8 mouse cellular contexts compared by ENCODE assay signal in genomic region chr5:96998566-96998907, GRCm38 (mm10). TPM values are rescaled to one million over a fixed set of nuclear protein-coding genes. Genes with fewer than 3 reads are reported as not detected.
DNase-seq lines count a peak whose midpoint lies in the region; ATAC-seq and TF ChIP-seq lines count a peak whose summit lies in the region.

No protein-coding gene starts in this region.

- H3K9me3 ChIP-seq in heart, embryonic 10.5 days, result no peaks in the 10 kb centered on the region
- H3K9me3 ChIP-seq in CH12.LX (replicated peaks; ENCODE audit: low read length), result no peaks in the 10 kb centered on the region
- no peaks in the 10 kb centered on the region for H3K9me3 ChIP-seq in forebrain, embryonic 14.5 days (replicated peaks; ENCODE audit: control insufficient read depth, low read length)
- H3K9me3 ChIP-seq in liver, embryonic 16.5 days (replicated peaks; ENCODE audit: control insufficient read depth, low read length), result no peaks in the 10 kb centered on the region

- H3K36me3 ChIP-seq in heart, embryonic 10.5 days, result no peaks in the 10 kb centered on the region
- peaks cover 0 to 19% of the 10 kb centered on the region in 2 experiments for H3K36me3 ChIP-seq in CH12.LX (replicated peaks in 1 of 2; ENCODE audit: control insufficient read depth in 1 of 2, insufficient read depth in 1 of 2, low read length in 1 of 2)
- no peaks in the 10 kb centered on the region for H3K36me3 ChIP-seq in forebrain, embryonic 14.5 days (ENCODE audit: control insufficient read depth, insufficient read depth, low read length)
- H3K36me3 ChIP-seq in liver, embryonic 16.5 days (ENCODE audit: control insufficient read depth, insufficient read depth), result peaks cover 8% of the 10 kb centered on the region

- in situ Hi-C loops in CH12.LX (cut with MboI; ENCODE audit: low pct_ligation_motif_present, low pct_unique_long_range_greater_than_20kb, low sequenced_read_pairs), result no loop called here

- TF ChIP-seq POLR2A in CH12.LX (IDR thresholded peaks at IDR 0.05; ENCODE audit: low read depth, low read length), result no peak

- TF ChIP-seq CTCF in CH12.LX (conservative IDR thresholded peaks at IDR 0.05 in 1 of 2, IDR thresholded peaks at IDR 0.05 in 1 of 2; ENCODE audit: low read depth in 2 of 2, low read length in 2 of 2), result no peak

- ATAC-seq in forebrain, embryonic 14.5 days, result no peak
- 0 out of 2 replicates have a peak, but pooled peaks have one; percentile 1 for ATAC-seq in liver, embryonic 16.5 days (ENCODE audit: low read depth)

- TF ChIP-seq RAD21 in CH12.LX (IDR thresholded peaks at IDR 0.05; ENCODE audit: low read depth, low read length), result no peak

- peak overlapping the region; percentile 64 for H3K4me2 ChIP-seq in CH12.LX (ENCODE audit: insufficient read depth, low read depth, poor library complexity, severe bottlenecking)
- H3K4me2 ChIP-seq in forebrain, embryonic 14.5 days (ENCODE audit: low read length), result peak overlapping the region; percentile 89
- H3K4me2 ChIP-seq in liver, embryonic 16.5 days (ENCODE audit: low read depth, low read length), result peak overlapping the region; percentile 63

- DNase-seq in heart, embryonic 10.5 days (ENCODE audit: low spot score), result no peak
- no peak for DNase-seq in heart, adult 8-10 months (ENCODE audit: low spot score)
- DNase-seq in CH12.LX (ENCODE audit: extremely low read depth), result no peak
- no peak for DNase-seq in forebrain, embryonic 14.5 days (ENCODE audit: low spot score)
- no peak for DNase-seq in adrenal gland, adult 8-10 months
- DNase-seq in right cerebral cortex, postnatal 10 days (ENCODE audit: low spot score in 2 of 2), result no peak
- DNase-seq in kidney, postnatal 14 days, result no peak

- H3K4me1 ChIP-seq in heart, embryonic 10.5 days, result peaks cover 22% of the 10 kb centered on the region
- peaks cover 15 to 65% of the 10 kb centered on the region in 2 experiments for H3K4me1 ChIP-seq in CH12.LX (ENCODE audit: control insufficient read depth in 1 of 2, insufficient read depth in 2 of 2)
- H3K4me1 ChIP-seq in forebrain, embryonic 14.5 days (ENCODE audit: control insufficient read depth, insufficient read depth, low read length), result peaks cover 10% of the 10 kb centered on the region; the same call in 1 of the 2 replicates
- peaks cover 48% of the 10 kb centered on the region for H3K4me1 ChIP-seq in liver, embryonic 16.5 days (ENCODE audit: control insufficient read depth, low read depth, low read length)

- peak overlapping the region; percentile 97 for H3K27ac ChIP-seq in heart, embryonic 10.5 days
- H3K27ac ChIP-seq in CH12.LX (ENCODE audit: insufficient read depth, low read depth), result no peak overlapping the region
- no peak overlapping the region for H3K27ac ChIP-seq in forebrain, embryonic 14.5 days (ENCODE audit: low read depth, low read length)
- peak overlapping the region; percentile 97 for H3K27ac ChIP-seq in liver, embryonic 16.5 days (ENCODE audit: low read length)

- H3K9ac ChIP-seq in CH12.LX (ENCODE audit: insufficient read depth, low read depth), result peak overlapping the region; percentile 95
- peak overlapping the region; percentile 83 for H3K9ac ChIP-seq in forebrain, embryonic 14.5 days (ENCODE audit: low read length)
- peak overlapping the region; percentile 98 for H3K9ac ChIP-seq in liver, embryonic 16.5 days (ENCODE audit: low read depth, low read length)

- peaks cover 15% of the 10 kb centered on the region; the same call in 1 of the 2 replicates for H3K27me3 ChIP-seq in heart, embryonic 10.5 days (ENCODE audit: insufficient read depth, poor library complexity, severe bottlenecking)
- H3K27me3 ChIP-seq in CH12.LX (replicated peaks), result no peaks in the 10 kb centered on the region
- H3K27me3 ChIP-seq in forebrain, embryonic 14.5 days (replicated peaks; ENCODE audit: control insufficient read depth, insufficient read depth, low read length), result no peaks in the 10 kb centered on the region
- no peaks in the 10 kb centered on the region for H3K27me3 ChIP-seq in liver, embryonic 16.5 days (ENCODE audit: control insufficient read depth, insufficient read depth, low read depth, low read length)

- no peak for TF ChIP-seq EP300 in CH12.LX (IDR thresholded peaks at IDR 0.05; ENCODE audit: low read length)

- peaks cover 57% of the 10 kb centered on the region for H3K79me2 ChIP-seq in CH12.LX (replicated peaks; ENCODE audit: control insufficient read depth, extremely low read depth, insufficient read depth, poor library complexity, severe bottlenecking)

- dilution Hi-C loops in CH12.LX (cut with MboI; ENCODE audit: extremely low pct_ligation_motif_present, extremely low pct_unique_long_range_greater_than_20kb, low sequenced_read_pairs), result no loop called here

- WGBS in heart, embryonic 10.5 days, result 16% methylated on average over 6 of the region's 6 CpGs
- 9% methylated on average over 6 of the region's 6 CpGs for whole genome bisulfite sequencing in forebrain, embryonic 14.5 days
- WGBS in liver, embryonic 16.5 days (ENCODE audit: insufficient replicate concordance), result 3% methylated on average over 6 of the region's 6 CpGs

- peak overlapping the region; percentile 93 for H3K4me3 ChIP-seq in heart, embryonic 10.5 days
- peak overlapping the region; percentile 56 to 97 (median 67) for H3K4me3 ChIP-seq in CH12.LX (replicated peaks in 1 of 3; ENCODE audit: low read depth in 2 of 3, low read length in 2 of 3, poor library complexity in 1 of 3)
- peak overlapping the region; percentile 73 for H3K4me3 ChIP-seq in forebrain, embryonic 14.5 days (ENCODE audit: low read depth, low read length)
- peak overlapping the region; percentile 89 for H3K4me3 ChIP-seq in liver, embryonic 16.5 days (ENCODE audit: low read depth, low read length)

TF ChIP-seq in CH12.LX, 34 proteins besides CTCF, POLR2A, EP300 and RAD21:
- TF ChIP-seq ZMIZ1 (IDR thresholded peaks at IDR 0.05; ENCODE audit: low read depth, low read length) (no peak), SIN3A (IDR thresholded peaks at IDR 0.05; ENCODE audit: low read length) (peak; percentile 77; the same call in 1 of the 2 replicates), CHD1 (IDR thresholded peaks at IDR 0.05; ENCODE audit: low read depth, low read length) (peak; percentile 84), JUN (IDR thresholded peaks at IDR 0.05; ENCODE audit: insufficient read depth, low read depth, low read length) (no peak), KAT2A (IDR thresholded peaks at IDR 0.05; ENCODE audit: insufficient replicate concordance, low read length) (no peak), ETS1 (conservative IDR thresholded peaks at IDR 0.05; ENCODE audit: low read depth, low read length) (no peak), MXI1 (IDR thresholded peaks at IDR 0.05; ENCODE audit: low read depth, low read length) (peak; percentile 34; the same call in 1 of the 2 replicates)

RNA-seq across cellular contexts. Expression of gene Bmp2k, which starts 1.0 kb away (rescaled TPM):
- polyA plus RNA-seq in heart, embryonic 10.5 days (2016; fragmentation: Nextera tagmentation; extraction: Ambion mirVana), result 10.2 and 12.3 TPM in 2 replicates
- total RNA-seq in heart, adult 8-10 months (2022), result 1 to 10 TPM; 6.3 to 6.9 (median 6.6) TPM
- total RNA-seq in CH12.LX (2012; rRNA removed) (8.9 and 9.7 TPM in 2 replicates), CH12.LX (2014; rRNA removed) (9.1 and 9.6 TPM in 2 replicates)
- 7.5 and 7.9 TPM in 2 replicates for polyA plus RNA-seq in CH12.LX (2012; ENCODE audit: insufficient read length, low read depth)
- polyA plus RNA-seq in forebrain, embryonic 14.5 days (2014; fragmentation: Nextera tagmentation; extraction: Ambion mirVana), result 7.1 and 8.1 TPM in 2 replicates
- polyA plus RNA-seq in liver, embryonic 16.5 days (2015; fragmentation: Nextera tagmentation; extraction: Ambion mirVana), result 25.9 and 26.5 TPM in 2 replicates
- 10 to 100 TPM; 21.9 to 35.4 (median 29.1) TPM for total RNA-seq in adrenal gland, adult 8-10 months (2022)

Comparison
In these comparisons a context has a peak if more than half of its experiments do, and no peak if none do; other contexts are left out.
1. H3K27ac ChIP-seq: peak in heart, embryonic 10.5 days (single experiment) and liver, embryonic 16.5 days (single experiment); none in CH12.LX (single experiment) and forebrain, embryonic 14.5 days (single experiment).
2. Peak in every context shown above with its lines, with median percentiles within 50 percentile points of each other: H3K4me3 ChIP-seq, H3K4me2 ChIP-seq and H3K9ac ChIP-seq.